7 mouse cellular contexts compared by ENCODE assay signal in the genomic region with DNA sequence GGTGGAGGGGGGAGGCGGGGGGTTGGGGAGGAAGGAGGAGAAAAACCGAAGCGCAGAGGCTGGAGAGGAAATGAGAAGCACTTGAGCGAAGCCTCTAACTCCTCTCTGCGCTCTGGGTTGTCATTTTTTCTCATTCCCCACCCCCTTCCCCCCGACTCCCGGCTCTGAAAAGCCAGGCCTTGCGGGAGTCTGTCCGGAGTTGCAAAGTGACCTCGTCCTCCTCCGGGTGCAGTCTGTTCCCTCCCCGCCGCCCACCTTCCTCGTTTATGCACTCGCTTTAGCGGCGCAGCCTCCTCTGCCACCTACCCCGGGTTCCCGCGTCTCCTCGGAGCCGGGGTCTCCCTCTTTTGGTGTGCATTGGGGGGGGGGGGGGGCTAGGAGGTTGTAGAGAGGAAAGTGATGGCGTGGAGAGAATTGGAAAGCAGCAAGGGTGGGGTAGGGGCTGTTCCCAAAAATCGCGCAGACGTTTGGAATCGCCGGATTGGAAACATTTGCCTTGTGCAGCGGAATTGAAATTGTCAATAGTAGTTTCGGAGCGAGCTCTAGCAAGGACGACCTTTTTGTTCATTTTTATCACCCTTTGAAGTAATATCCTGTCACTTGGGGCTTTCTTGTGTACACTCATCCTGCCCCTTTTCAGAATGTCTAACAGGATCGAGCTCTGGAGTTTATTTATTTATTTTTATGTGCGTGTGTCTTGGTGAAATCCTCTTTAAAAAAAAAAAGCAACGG. TPM values are rescaled to one million over a fixed set of nuclear protein-coding genes. Genes with fewer than 3 reads are reported as not detected.
DNase-seq lines count a peak whose midpoint lies in the region; ATAC-seq and TF ChIP-seq lines count a peak whose summit lies in the region.

No protein-coding gene starts in this region.

- peaks cover 9% of the 10 kb centered on the region for H3K4me1 ChIP-seq in lung, embryonic 14.5 days (ENCODE audit: insufficient read depth)
- peaks cover 34% of the 10 kb centered on the region for H3K4me1 ChIP-seq in forebrain, embryonic 10.5 days
- H3K4me1 ChIP-seq in stomach, postnatal 0 days (replicated peaks; ENCODE audit: control insufficient read depth, insufficient read depth): peaks cover 9% of the 10 kb centered on the region; the same call in 1 of the 2 replicates

- H3K79me2 ChIP-seq in macrophage (ENCODE audit: inconsistent target): no peaks in the 10 kb centered on the region

- no peaks in the 10 kb centered on the region for H3K36me3 ChIP-seq in lung, embryonic 14.5 days (ENCODE audit: insufficient read depth)
- H3K36me3 ChIP-seq in forebrain, embryonic 10.5 days (replicated peaks): no peaks in the 10 kb centered on the region
- no peaks in the 10 kb centered on the region for H3K36me3 ChIP-seq in macrophage (ENCODE audit: inconsistent target)
- no peaks in the 10 kb centered on the region for H3K36me3 ChIP-seq in stomach, postnatal 0 days (ENCODE audit: control insufficient read depth, insufficient read depth, low read length)

- no peak for TF ChIP-seq CTCF in lung, embryonic 14.5 days (IDR thresholded peaks at IDR 0.05; ENCODE audit: low read depth)
- TF ChIP-seq CTCF in stomach, postnatal 0 days (IDR thresholded peaks at IDR 0.05; ENCODE audit: low read depth): no peak

- no peak for TF ChIP-seq EP300 in stomach, postnatal 0 days (optimal IDR thresholded peaks at IDR 0.05)

- H3K4me3 ChIP-seq in lung, embryonic 14.5 days (ENCODE audit: low read depth, low read length): peak overlapping the region; percentile 55
- H3K4me3 ChIP-seq in forebrain, embryonic 10.5 days: peak overlapping the region; percentile 66
- H3K4me3 ChIP-seq in macrophage (ENCODE audit: inconsistent target): peak overlapping the region; percentile 34
- H3K4me3 ChIP-seq in stomach, postnatal 0 days (ENCODE audit: low read depth, low read length): peak overlapping the region; percentile 61

- under 1% methylated on average over 35 of the region's 35 CpGs for WGBS in lung, embryonic 14.5 days
- under 1% methylated on average over 35 of the region's 35 CpGs for whole genome bisulfite sequencing in forebrain, embryonic 10.5 days
- 2% methylated on average over 34 of the region's 35 CpGs for WGBS in macrophage (ENCODE audit: missing documents)
- under 1% methylated on average over 31 of the region's 35 CpGs for WGBS in stomach, postnatal 0 days

- H3K4me2 ChIP-seq in lung, embryonic 14.5 days: peak overlapping the region; percentile 96
- H3K4me2 ChIP-seq in stomach, postnatal 0 days (replicated peaks; ENCODE audit: low read depth): peak overlapping the region; percentile 97

- H3K9ac ChIP-seq in lung, embryonic 14.5 days: peak overlapping the region; percentile 53
- peak overlapping the region; percentile 55 for H3K9ac ChIP-seq in stomach, postnatal 0 days (ENCODE audit: low read length)

- peak; percentile 50 for DNase-seq in lung, embryonic 14.5 days
- no peak for DNase-seq in lung, postnatal 25 days (ENCODE audit: low spot score)
- DNase-seq in adrenal gland, postnatal 10 days: peak; percentile 26
- peak; percentile 65 for DNase-seq in forebrain, embryonic 10.5 days (ENCODE audit: extremely low spot score, low spot score)
- peak; percentile 21 for DNase-seq in stomach, postnatal 0 days (ENCODE audit: low spot score)

- H3K9me3 ChIP-seq in lung, embryonic 14.5 days (ENCODE audit: low read depth, low read length): no peaks in the 10 kb centered on the region
- no peaks in the 10 kb centered on the region for H3K9me3 ChIP-seq in forebrain, embryonic 10.5 days
- no peaks in the 10 kb centered on the region for H3K9me3 ChIP-seq in stomach, postnatal 0 days (ENCODE audit: control insufficient read depth, low read length)

- H3K27me3 ChIP-seq in lung, embryonic 14.5 days (ENCODE audit: insufficient read depth, low read length): peaks cover 60% of the 10 kb centered on the region
- H3K27me3 ChIP-seq in forebrain, embryonic 10.5 days (ENCODE audit: poor library complexity, severe bottlenecking): peaks cover 94% of the 10 kb centered on the region
- peaks cover 20% of the 10 kb centered on the region; the same call in 1 of the 2 replicates for H3K27me3 ChIP-seq in stomach, postnatal 0 days (ENCODE audit: control insufficient read depth, insufficient read depth, low read length)

- H3K27ac ChIP-seq in lung, embryonic 14.5 days (ENCODE audit: low read depth): no peak overlapping the region
- H3K27ac ChIP-seq in forebrain, embryonic 10.5 days: peak overlapping the region; percentile 65; the same call in 1 of the 2 replicates
- H3K27ac ChIP-seq in macrophage: no peak overlapping the region
- no peak overlapping the region for H3K27ac ChIP-seq in stomach, postnatal 0 days (replicated peaks)

- peak; percentile 19 for ATAC-seq in lung, embryonic 14.5 days (ENCODE audit: insufficient read depth)
- ATAC-seq in inflammation-experienced regulatory T-cells, adult 6 months: peak; percentile 47
- 0 out of 2 replicates have a peak, but pooled peaks have one; percentile 49 for ATAC-seq in stomach, postnatal 0 days (ENCODE audit: low FRiP score, low TSS enrichment)

RNA-seq across cellular contexts. Expression of a gene that starts 2.6 kb away (rescaled TPM):
- polyA plus RNA-seq in lung, embryonic 14.5 days (2014; fragmentation: Nextera tagmentation; extraction: Ambion mirVana): 1.8 and 1.9 TPM in 2 replicates
- 1 to 10 TPM; 1.4 TPM for total RNA-seq in adrenal gland, postnatal 10 days (2021)
- 1.1 and 1.6 TPM in 2 replicates for polyA plus RNA-seq in forebrain, embryonic 10.5 days (2016; fragmentation: Nextera tagmentation; extraction: Ambion mirVana)
- polyA plus RNA-seq in inflammation-experienced regulatory T-cells, adult 6 months (2017; shearing (Covaris generic)): 1 to 10 TPM; 1.2 to 2.9 (median 2.7) TPM
- 1 to 10 TPM in 22 of 26 experiments, under 1 TPM in 4; 0.74 to 5.9 (median 1.7) TPM for total RNA-seq in macrophage (2018; cell fraction: chromatin; rRNA removed)
- total RNA-seq in macrophage (2018; cell fraction: cytosol; rRNA removed): under 1 TPM; 0.19 to 0.75 (median 0.43) TPM
- total RNA-seq in macrophage (2018; cell fraction: nucleus; rRNA removed): 1 to 10 TPM in 24 of 26 experiments, under 1 TPM in 2; 0.60 to 3.9 (median 1.6) TPM
- polyA plus RNA-seq in macrophage (2018): 0.10 to 0.42 TPM (median 0.17 TPM) in 3 replicates
- polyA plus RNA-seq in stomach, postnatal 0 days (2015; fragmentation: Nextera tagmentation; extraction: Ambion mirVana): 0.63 and 0.65 TPM in 2 replicates
